Mouse (Mus musculus) neutrophil, adult 5-6 weeks (primary cell): ENCODE data around the gene 1810010D01Rik. TPM values are rescaled to one million over a fixed set of nuclear protein-coding genes. Genes with fewer than 3 reads are reported as not detected.

ENCODE experiments used
- ATAC-seq: fragments of 151-379, 151-347 bp; 2 replicates; pipeline ENCODE4 v1.8.0; 2017; ENCODE audit warnings: mild to moderate bottlenecking, moderate TSS enrichment; ENCODE audit not compliant: insufficient number of reproducible peaks, poor library complexity, low FRiP score, severe bottlenecking; ENCODE audit errors: extremely low read depth
- total RNA-seq: library from RNA; stranded (forward); fragments of 200-1000 nt; gene quantifications from 2 replicates; pipeline ENCODE4 v1.2.3, GENCODE M21; 2017

1810010D01Rik gene
- total RNA-seq, 1 experiment from 2014 or later, result 0.93 TPM

- no peak for ATAC-seq
Measured at GRCm38 (mm10) chr7:145219420-145219831, 11.5 kb upstream of the 1810010D01Rik start.

- no peak for ATAC-seq
Measured at GRCm38 (mm10) chr7:145216591-145216990, 8.7 kb upstream of the 1810010D01Rik start.

- no peak for ATAC-seq
Measured at GRCm38 (mm10) chr7:145215476-145215875, 7.6 kb upstream of the 1810010D01Rik start.

GRCm38 (mm10) chr7:145211680-145212659 lies 4.1 kb upstream of the 1810010D01Rik start:
- no peak for ATAC-seq

- ATAC-seq, result no peak
Measured at GRCm38 (mm10) chr7:145210477-145211070, 2.7 kb upstream of the 1810010D01Rik start.

GRCm38 (mm10) chr7:145206801-145207200 lies 1.1 kb downstream of the 1810010D01Rik start:
- no peak for ATAC-seq

GRCm38 (mm10) chr7:145206056-145206610 lies 1.8 kb downstream of the 1810010D01Rik start:
- ATAC-seq, result no peak

GRCm38 (mm10) chr7:145205363-145205902 lies 2.5 kb downstream of the 1810010D01Rik start:
- no peak for ATAC-seq

- ATAC-seq, result no peak
Measured at GRCm38 (mm10) chr7:145199711-145200110, 8.2 kb downstream of the 1810010D01Rik start.

GRCm38 (mm10) chr7:145198223-145198714 lies 9.7 kb downstream of the 1810010D01Rik start:
- ATAC-seq, result no peak

GRCm38 (mm10) chr7:145197711-145198110 lies 10.2 kb downstream of the 1810010D01Rik start:
- ATAC-seq, result no peak

- ATAC-seq, result no peak
Measured at GRCm38 (mm10) chr7:145197042-145197441, 10.9 kb downstream of the 1810010D01Rik start.

- ATAC-seq, result no peak
Measured at GRCm38 (mm10) chr7:145196340-145196739, 11.6 kb downstream of the 1810010D01Rik start.

GRCm38 (mm10) chr7:145195186-145195927 lies 12.6 kb downstream of the 1810010D01Rik start:
- ATAC-seq, result no peak

GRCm38 (mm10) chr7:145194455-145195161 lies 13.3 kb downstream of the 1810010D01Rik start:
- no peak for ATAC-seq

- no peak for ATAC-seq
Measured at GRCm38 (mm10) chr7:145192836-145193235, 15.1 kb downstream of the 1810010D01Rik start.

- no peak for ATAC-seq
Measured at GRCm38 (mm10) chr7:145190520-145190919, 17.4 kb downstream of the 1810010D01Rik start.

- ATAC-seq, result no peak
Measured at GRCm38 (mm10) chr7:145189342-145189741, 18.6 kb downstream of the 1810010D01Rik start.
